Mouse (Mus musculus) ES-Bruce4 (cell line): Measurements from ENCODE around the gene Vegfc.

Source experiments
- CTCF ChIP-seq: IDR thresholded peaks from one replicate; pipeline ENCODE4 v1.8.1; 2011; ENCODE audit warnings: low read depth, low read length
- POLR2A ChIP-seq: IDR thresholded peaks from one replicate; pipeline ENCODE4 v1.8.1; 2011; ENCODE audit warnings: low read length; ENCODE audit not compliant: insufficient read depth

- TF ChIP-seq POLR2A (no peak), CTCF (no peak)
Measured at GRCm38 (mm10) chr8:54121942-54122341, 44.5 kb downstream of the Vegfc start.
